Mouse (Mus musculus) intestine, embryonic 14.5 days (tissue): ENCODE results near the gene Gm10697. TPM values are rescaled to one million over a fixed set of nuclear protein-coding genes. Genes with fewer than 3 reads are reported as not detected.
"Not testable (repeated sequence)": the region's sequence is repeated elsewhere in the genome, so short reads cannot be mapped to it uniquely, and the experiment has no call there.

ENCODE experiments used
- ATAC-seq: fragments of 200-750 bp; cut with Nextera tagmentation; replicated peaks from 2 replicates; pipeline ENCODE4 v1.8.0; 2017; ENCODE audit warnings: low read depth, moderate number of reproducible peaks, moderate TSS enrichment, moderate library complexity; ENCODE audit not compliant: low FRiP score, low TSS enrichment
- DNase-seq: peaks from one replicate; pipeline ENCODE4 v3.0.0-alpha.2; 2018; ENCODE audit warnings: low spot score
- H3K27ac ChIP-seq: fragments of 300-500 bp; sonication (generic); 2 replicates; pipeline ENCODE4 v1.5.1; 2014; ENCODE audit warnings: low read depth, mild to moderate bottlenecking, control low read depth
- H3K27me3 ChIP-seq: fragments of 300-500 bp; sonication (generic); replicated peaks from 2 replicates; pipeline ENCODE4 v1.6.1; 2014; ENCODE audit warnings: low read length, control low read depth; ENCODE audit not compliant: control insufficient read depth, insufficient read depth
- H3K36me3 ChIP-seq: fragments of 300-500 bp; sonication (generic); 2 replicates; pipeline ENCODE4 v1.6.1; 2014; ENCODE audit warnings: low read length, control low read depth; ENCODE audit not compliant: control insufficient read depth, insufficient read depth
- H3K4me1 ChIP-seq: fragments of 300-500 bp; sonication (generic); replicated peaks from 2 replicates; pipeline ENCODE4 v1.6.1; 2014; ENCODE audit warnings: low read length, control low read depth, mixed read lengths; ENCODE audit not compliant: control insufficient read depth, insufficient read depth
- H3K4me2 ChIP-seq: fragments of 300-500 bp; sonication (generic); 2 replicates; pipeline ENCODE4 v1.6.1; 2014; ENCODE audit warnings: low read length
- H3K4me3 ChIP-seq: fragments of 300-500 bp; sonication (generic); 2 replicates; pipeline ENCODE4 v1.5.1; 2014; ENCODE audit warnings: low read depth, low read length, control low read depth, mixed read lengths
- H3K9ac ChIP-seq: fragments of 300-500 bp; sonication (generic); 2 replicates; pipeline ENCODE4 v1.6.1; 2014; ENCODE audit warnings: mild to moderate bottlenecking, low read length
- H3K9me3 ChIP-seq: fragments of 300-500 bp; sonication (generic); 2 replicates; pipeline ENCODE4 v1.6.1; 2016; ENCODE audit warnings: low read length, control low read depth; ENCODE audit not compliant: control insufficient read depth
- whole genome bisulfite sequencing: fragments of 180-500 bp; shearing (Covaris S2); extraction: QIAGEN DNeasy Blood & Tissue Kit; methylation state at CpG from one replicate; pipeline ENCODE4 v1.1.7; 2014; 5-methylcytosine and 5-hydroxymethylcytosine counted together
- polyA plus RNA-seq: library from polyadenylated mRNA; unstranded; fragments of >200 nt; fragmentation: Nextera tagmentation; extraction: Ambion mirVana; gene quantifications from 2 replicates; pipeline ENCODE4 v1.2.1, GENCODE M21; 2014

The Gm10697 gene
- not detected in 2 replicates for polyA plus RNA-seq

DNA sequence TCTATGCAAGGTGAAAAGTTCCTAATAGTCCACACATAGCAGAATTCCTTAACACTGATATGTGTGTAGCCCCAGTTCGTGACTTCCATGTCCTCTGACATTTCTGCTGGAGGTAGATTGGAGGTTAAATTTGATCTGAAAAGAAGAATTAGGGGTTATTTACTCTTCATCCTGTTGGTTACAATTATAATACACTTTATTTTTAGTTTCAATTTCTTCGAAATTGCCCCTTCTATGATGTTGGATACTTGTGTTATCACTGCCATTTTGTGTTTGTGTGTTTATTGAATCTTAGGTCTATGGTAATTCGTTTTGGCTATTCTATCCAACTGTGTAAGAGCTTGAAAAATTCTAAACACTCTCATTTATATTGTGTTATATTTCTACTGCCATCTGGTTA lies at the start of gene Gm10697:
TSS of gene Gm10697 (minus strand) at position 101 of the 400 bp plus-strand sequence.
- not testable (repeated sequence) for H3K9ac ChIP-seq, ATAC-seq, H3K4me1 ChIP-seq, H3K27me3 ChIP-seq, H3K27ac ChIP-seq, H3K4me2 ChIP-seq, DNase-seq, H3K9me3 ChIP-seq, H3K36me3 ChIP-seq, H3K4me3 ChIP-seq
- 67% methylated on average over 1 of the region's 3 CpGs for WGBS

DNA sequence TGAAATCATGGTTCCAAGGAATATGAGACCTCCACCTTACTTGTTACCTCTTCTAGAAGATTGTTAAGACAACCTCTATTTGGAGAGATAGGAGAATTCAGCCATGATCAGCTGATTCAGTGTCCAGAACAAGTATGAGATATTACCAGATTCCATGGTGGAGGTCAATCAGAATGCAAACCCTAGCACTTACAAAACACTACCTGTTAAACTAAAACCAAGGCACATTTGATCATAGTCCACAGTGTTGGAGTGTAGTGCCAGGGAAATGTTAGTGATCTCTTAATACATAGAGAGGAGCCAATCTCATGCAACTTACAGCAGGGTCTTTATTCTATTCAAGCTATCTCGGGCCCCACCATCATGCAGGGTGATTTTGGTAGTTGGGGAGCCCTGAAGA lies 42.6 kb upstream of the Gm10697 start:
- not testable (repeated sequence) for H3K4me3 ChIP-seq, H3K27me3 ChIP-seq, H3K27ac ChIP-seq, H3K9ac ChIP-seq, H3K9me3 ChIP-seq, H3K36me3 ChIP-seq, ATAC-seq, H3K4me2 ChIP-seq, H3K4me1 ChIP-seq, DNase-seq
- WGBS = 70% methylated on average over 1 of the region's 1 CpGs

DNA sequence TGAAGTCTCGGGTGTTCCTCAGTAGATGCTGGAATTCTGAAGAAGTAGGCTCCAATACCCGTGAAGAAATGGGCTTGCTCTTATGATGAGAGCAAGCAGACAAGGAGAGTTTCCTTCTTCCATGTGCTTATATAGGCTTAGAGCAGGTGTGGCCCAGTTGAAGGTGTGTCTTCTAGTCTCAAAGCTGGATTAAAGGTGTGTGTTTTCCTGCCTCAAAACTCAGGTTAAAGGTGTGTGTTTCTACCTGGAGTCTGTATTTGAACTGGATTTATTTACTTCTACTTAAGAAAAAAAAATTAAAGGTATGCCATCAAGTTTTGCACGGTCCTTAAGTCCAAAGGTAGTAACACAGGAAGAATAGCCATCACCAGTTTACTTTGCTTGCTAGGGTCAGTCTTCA lies 17.7 kb downstream of the Gm10697 start, which contains the start of gene Gm9125:
TSS of gene Gm9125 (minus strand) at position 101 of the 400 bp plus-strand sequence.
- H3K27ac ChIP-seq, H3K27me3 ChIP-seq, H3K4me2 ChIP-seq, ATAC-seq, H3K9ac ChIP-seq, H3K36me3 ChIP-seq, H3K9me3 ChIP-seq, H3K4me3 ChIP-seq, H3K4me1 ChIP-seq, DNase-seq: not testable (repeated sequence)
- WGBS = 76% methylated on average over 1 of the region's 3 CpGs

DNA sequence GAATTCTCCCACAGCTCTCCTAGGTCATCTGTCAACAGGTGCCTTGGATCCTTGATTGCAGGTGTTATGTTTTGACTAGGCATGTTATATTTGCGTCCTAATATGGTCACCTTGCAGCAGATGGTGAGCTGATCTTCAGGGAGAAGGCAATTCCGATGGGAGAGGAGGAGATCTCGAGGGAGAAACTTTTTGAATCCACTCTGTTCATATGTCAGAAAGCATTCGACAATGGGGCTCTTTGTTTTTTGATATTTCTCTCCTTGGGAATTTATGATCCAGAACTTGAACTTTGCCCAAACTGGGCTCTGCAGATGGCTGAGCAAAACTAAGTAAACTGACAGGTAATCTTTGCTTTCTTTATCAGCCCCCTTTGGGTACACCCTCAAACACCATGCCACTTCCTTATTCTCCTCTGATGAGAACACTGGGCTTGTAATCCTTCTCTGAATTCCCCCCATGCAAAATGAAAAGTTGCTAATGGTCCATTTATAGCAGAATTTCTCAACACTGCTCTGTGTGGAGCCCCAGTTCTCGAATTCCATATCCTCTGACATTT lies 22.8 kb downstream of the Gm10697 start:
- not testable (repeated sequence) for H3K9me3 ChIP-seq, H3K4me2 ChIP-seq, H3K36me3 ChIP-seq, H3K4me1 ChIP-seq, H3K4me3 ChIP-seq, H3K27me3 ChIP-seq, H3K9ac ChIP-seq, DNase-seq, H3K27ac ChIP-seq
- no CpG with 5 or more reads among the region's 5 CpGs for WGBS
- ATAC-seq = peak; percentile 93

DNA sequence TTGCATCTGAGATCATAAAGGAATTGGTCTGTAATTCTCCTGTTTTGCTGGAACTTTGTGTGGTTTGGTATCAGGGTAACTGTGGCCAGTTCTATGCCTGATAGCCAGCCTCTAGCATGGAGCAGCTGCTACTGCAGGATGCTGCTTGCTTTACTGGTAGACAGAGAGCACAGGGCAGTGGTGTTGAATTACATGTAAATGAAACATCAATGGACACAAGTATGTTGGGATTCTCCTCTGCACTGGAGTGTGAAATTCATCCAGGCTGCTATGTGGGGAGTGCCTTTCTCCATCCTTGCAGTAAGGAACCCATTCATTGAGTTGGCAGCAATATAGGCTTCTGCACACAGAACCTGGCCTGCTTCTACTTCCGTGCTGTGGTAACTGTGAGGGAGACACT lies 34.2 kb downstream of the Gm10697 start:
- ATAC-seq, H3K9me3 ChIP-seq, DNase-seq, H3K9ac ChIP-seq, H3K27me3 ChIP-seq, H3K36me3 ChIP-seq, H3K4me3 ChIP-seq, H3K27ac ChIP-seq, H3K4me2 ChIP-seq, H3K4me1 ChIP-seq: not testable (repeated sequence)
- WGBS = 85% methylated on average over 1 of the region's 1 CpGs

DNA sequence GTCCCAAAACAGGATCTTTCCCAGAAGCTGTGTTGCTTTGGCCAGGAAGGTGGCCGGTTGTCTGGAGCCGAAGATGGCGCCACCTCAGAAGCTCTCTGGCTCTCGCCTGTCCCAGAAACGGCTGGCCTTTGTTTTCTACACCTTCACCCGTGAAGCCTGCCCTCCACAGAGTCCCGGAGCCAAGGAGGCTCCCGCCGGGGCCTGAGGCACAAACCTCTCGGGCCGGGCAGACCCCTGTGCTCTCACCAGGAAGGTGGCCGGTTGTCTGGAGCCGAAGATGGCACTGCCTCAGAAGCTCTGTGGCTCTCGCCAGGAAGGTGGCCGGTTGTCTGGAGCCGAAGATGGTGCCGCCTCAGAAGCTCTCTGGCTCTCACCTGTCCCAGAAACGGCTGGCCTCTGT lies 38.0 kb downstream of the Gm10697 start:
- not testable (repeated sequence) for H3K27ac ChIP-seq, ATAC-seq, H3K4me3 ChIP-seq, H3K4me2 ChIP-seq, H3K9me3 ChIP-seq, H3K36me3 ChIP-seq, H3K9ac ChIP-seq, H3K4me1 ChIP-seq, H3K27me3 ChIP-seq, DNase-seq
- 93% methylated on average over 17 of the region's 18 CpGs for WGBS

Other genes with a start within 250 kb of the Gm10697 start
- not detected in 2 replicates for gene Tdpoz3, start 246.6 kb downstream of the Gm10697 start, polyA plus RNA-seq
- not detected in 2 replicates for gene Gm9117, start 129.1 kb downstream of the Gm10697 start, polyA plus RNA-seq
- gene Tdpoz5, start 111.3 kb downstream of the Gm10697 start, polyA plus RNA-seq = not detected in 2 replicates
- 0.48 and 0.68 TPM in 2 replicates for gene Gm9125, start 17.8 kb downstream of the Gm10697 start, polyA plus RNA-seq
- not detected in 2 replicates for gene Gm10696, start 105.5 kb upstream of the Gm10697 start, polyA plus RNA-seq
- gene Gm5286, start 124.1 kb upstream of the Gm10697 start, polyA plus RNA-seq = not detected in 2 replicates
- not detected in 2 replicates for gene Gm4778, start 191.4 kb upstream of the Gm10697 start, polyA plus RNA-seq
- gene Them4, start 237.4 kb upstream of the Gm10697 start, polyA plus RNA-seq = 17.5 and 18.3 TPM in 2 replicates